Mouse (Mus musculus): ENCODE measurements at regions not wholly inside any gene's neighbourhood (a gene's known extent, or its start where the extent isn't known, plus 50 kb on each side); places are given as distances from the start of the nearest gene placed in this dataset.

DNA sequence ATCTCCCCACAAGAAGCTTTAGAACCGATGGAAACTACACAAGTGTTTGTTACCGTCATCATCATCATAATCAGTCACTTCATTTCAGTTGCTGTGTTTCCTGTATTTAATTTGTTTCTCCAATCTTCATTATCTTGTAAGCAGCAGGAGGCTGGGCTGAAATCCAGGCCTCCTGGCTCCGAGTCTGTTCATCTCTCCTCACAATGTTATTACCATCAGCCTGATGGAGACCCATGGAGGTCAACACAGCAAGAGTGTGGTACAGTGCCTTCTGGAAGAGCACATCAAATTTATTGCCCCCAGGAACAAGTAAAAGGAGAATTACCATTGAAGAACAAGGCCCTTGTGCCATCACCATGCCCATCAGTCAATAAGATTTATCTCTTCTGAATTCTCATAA lies 576.3 kb upstream of the Cdh11 start:
- no peak for TF ChIP-seq CTCF (IDR thresholded peaks at IDR 0.05; ENCODE audit: extremely low read depth, insufficient read depth, low read length)
- TF ChIP-seq POLR2A (IDR thresholded peaks at IDR 0.05; ENCODE audit: extremely low read depth, insufficient read depth, low read length) = no peak
